Mouse (Mus musculus) heart, adult 18-20 months (tissue): Measurements from ENCODE around the gene 4930579G24Rik. TPM values are rescaled to one million over a fixed set of nuclear protein-coding genes. Genes with fewer than 3 reads are reported as not detected.

Experiments
- total RNA-seq, 2 experiments: library from RNA; stranded (reverse); gene quantifications; 2 replicates each; pipeline ENCODE4 v1.2.3; 2021

4930579G24Rik gene
- total RNA-seq, 2 experiments from 2014 or later = 1.6 to 1.8 TPM

Other genes starting within 250 kb of the 4930579G24Rik start
- 10 to 100 TPM; 24.7 to 24.8 TPM for gene Fnip2, start 61.3 kb upstream of the 4930579G24Rik start, total RNA-seq
- 10 to 100 TPM; 41.9 to 43.6 TPM for gene Ppid, start 37.7 kb upstream of the 4930579G24Rik start, total RNA-seq
- gene Etfdh, start 421 bp downstream of the 4930579G24Rik start, total RNA-seq = 100 to 1,000 TPM; 616 to 630 TPM
- 1 to 10 TPM; 1.6 to 1.7 TPM for gene Rxfp1, start 108.8 kb downstream of the 4930579G24Rik start, total RNA-seq
- 10 to 100 TPM; 16.4 to 18.8 TPM for gene Tmem144, start 223.7 kb downstream of the 4930579G24Rik start, total RNA-seq